Mouse (Mus musculus) kidney, postnatal 36 days (tissue): ENCODE results near the gene Rab30.
"Not testable (repeated sequence)": the region's sequence is repeated elsewhere in the genome, so short reads cannot be mapped to it uniquely, and the experiment has no call there.

ENCODE experiments used
- DNase-seq, 2 experiments: peaks; one replicate each; pipeline ENCODE4 v3.0.0; 2021 to 2022; ENCODE audit warnings: mixed read lengths in 2 of 2

Gene Rab30

GRCm38 (mm10) chr7:92741152-92741860, at the start of gene Rab30:
Gene Rab30, plus strand, starts transcription at chr7:92741603.
- DNase-seq: peak; percentile 96 to 99

- peak; percentile 10 to 18 for DNase-seq
Observed at GRCm38 (mm10) chr7:92696395-92696794, 45.0 kb upstream of the Rab30 start.

GRCm38 (mm10) chr7:92698770-92699169, 42.6 kb upstream of the Rab30 start:
- DNase-seq: no peak

GRCm38 (mm10) chr7:92703661-92704060, 37.7 kb upstream of the Rab30 start:
- no peak for DNase-seq

- DNase-seq: no peak
Observed at GRCm38 (mm10) chr7:92705534-92705933, 35.9 kb upstream of the Rab30 start.

- DNase-seq: no peak
Observed at GRCm38 (mm10) chr7:92706711-92707110, 34.7 kb upstream of the Rab30 start.

GRCm38 (mm10) chr7:92709573-92709972, 31.8 kb upstream of the Rab30 start:
- DNase-seq: no peak

- no peak for DNase-seq
Observed at GRCm38 (mm10) chr7:92711593-92711992, 29.8 kb upstream of the Rab30 start.

GRCm38 (mm10) chr7:92715055-92715454, 26.3 kb upstream of the Rab30 start:
- DNase-seq: no peak

GRCm38 (mm10) chr7:92720156-92720905, 21.1 kb upstream of the Rab30 start:
- no peak for DNase-seq

GRCm38 (mm10) chr7:92723750-92724149, 17.7 kb upstream of the Rab30 start:
- no peak for DNase-seq

- DNase-seq: no peak
Observed at GRCm38 (mm10) chr7:92724261-92724660, 17.1 kb upstream of the Rab30 start.

- not testable (repeated sequence) for DNase-seq
Observed at GRCm38 (mm10) chr7:92729583-92729982, 11.8 kb upstream of the Rab30 start.

- DNase-seq: no peak
Observed at GRCm38 (mm10) chr7:92730465-92730864, 10.9 kb upstream of the Rab30 start.

- no peak for DNase-seq
Observed at GRCm38 (mm10) chr7:92730959-92731358, 10.4 kb upstream of the Rab30 start.

GRCm38 (mm10) chr7:92732136-92732535, 9.3 kb upstream of the Rab30 start:
- DNase-seq: no peak

GRCm38 (mm10) chr7:92737560-92737959, 3.8 kb upstream of the Rab30 start:
- DNase-seq: no peak

GRCm38 (mm10) chr7:92739956-92740355, 1.4 kb upstream of the Rab30 start:
- no peak for DNase-seq

- DNase-seq: peak in 1 of 2 experiments; percentile 21
Observed at GRCm38 (mm10) chr7:92740411-92741115, 840 bp upstream of the Rab30 start.

GRCm38 (mm10) chr7:92741861-92742249, 452 bp downstream of the Rab30 start:
- DNase-seq: peak; percentile 40 to 60

GRCm38 (mm10) chr7:92742341-92742741, 938 bp downstream of the Rab30 start:
- DNase-seq: no peak

- DNase-seq: peak in 1 of 2 experiments; percentile 32
Observed at GRCm38 (mm10) chr7:92742774-92743173, 1.4 kb downstream of the Rab30 start.

GRCm38 (mm10) chr7:92743325-92743724, 1.9 kb downstream of the Rab30 start:
- no peak for DNase-seq

- DNase-seq: no peak
Observed at GRCm38 (mm10) chr7:92750395-92750794, 9.0 kb downstream of the Rab30 start.
